Mouse (Mus musculus): ENCODE data around the gene Setd7. TPM values are rescaled to one million over a fixed set of nuclear protein-coding genes. Genes with fewer than 3 reads are reported as not detected.

Gene Setd7
- 19.2 and 38.1 TPM in 2 replicates for polyA plus RNA-seq (2012; rRNA removed; ENCODE audit: low replicate concordance)

DNA sequence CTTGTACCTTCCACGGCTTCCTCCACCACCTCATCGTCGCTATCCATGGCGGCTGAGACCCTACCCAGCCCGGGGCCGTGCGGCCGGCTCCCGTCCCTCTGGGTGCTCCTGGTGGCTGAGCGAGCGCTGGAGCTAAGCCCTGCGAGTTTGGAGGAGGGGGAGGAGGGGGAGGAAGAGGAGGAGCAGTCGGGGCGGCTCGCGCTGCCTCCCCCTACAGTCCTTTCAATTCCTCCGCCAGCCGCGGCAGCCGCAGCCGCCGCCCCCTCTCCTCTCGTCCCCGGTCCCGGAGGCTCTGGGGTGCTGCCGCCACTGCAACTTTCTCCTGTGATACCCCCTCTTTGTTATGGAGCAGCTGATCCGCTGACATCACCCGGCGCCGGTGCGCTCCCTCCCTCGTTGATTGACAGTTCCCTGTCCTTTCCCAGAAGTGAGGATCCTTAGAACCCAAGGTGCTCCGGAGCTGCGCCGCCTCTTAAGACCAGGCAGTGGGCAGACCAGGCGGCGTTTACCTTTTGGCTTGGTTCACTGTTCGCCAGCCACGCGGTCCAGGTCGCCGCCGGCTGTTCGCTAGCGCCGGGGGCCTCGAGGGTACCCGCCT, at the start of gene Setd7:
Gene Setd7 (minus strand): TSS at position 369 of the 598 bp plus-strand sequence.

DNA sequence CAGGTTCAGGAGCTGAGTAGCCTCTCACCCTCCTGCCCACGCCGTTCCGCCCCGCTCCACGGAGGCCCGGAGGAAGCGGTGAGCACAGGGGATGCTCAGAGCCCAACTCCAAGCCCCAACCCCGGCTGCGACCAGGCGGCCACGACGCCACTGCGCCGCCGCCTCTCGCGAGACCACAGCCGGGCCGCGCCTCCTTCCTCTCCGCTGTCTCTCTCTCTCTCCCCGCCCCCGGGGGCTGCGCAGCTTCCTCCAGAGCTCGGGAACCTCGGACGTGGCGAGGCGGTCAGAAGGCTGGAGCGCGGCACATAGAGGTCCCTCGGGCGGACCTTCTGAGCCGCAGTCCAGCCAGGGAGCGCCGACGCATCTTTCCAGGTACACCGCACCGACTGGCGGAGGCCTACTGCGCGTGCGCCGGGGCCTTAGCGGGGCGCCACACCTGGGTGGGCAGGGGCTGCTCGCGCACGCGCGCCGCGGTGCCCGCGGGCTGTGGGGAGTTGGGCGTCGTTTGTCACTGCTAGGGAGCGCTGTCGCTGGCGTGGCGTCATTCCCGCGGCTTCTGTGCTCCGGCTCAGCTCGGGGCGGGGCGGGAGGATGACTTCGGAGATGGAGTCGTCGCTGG, 76.8 kb downstream of the Setd7 start, which contains the start of gene Rab33b:
Gene Rab33b (plus strand): TSS at position 180 of the 619 bp plus-strand sequence.

Other genes starting within 250 kb of the Setd7 start
- gene Elf2, start 220.2 kb downstream of the Setd7 start, polyA plus RNA-seq (2012; rRNA removed; ENCODE audit: low replicate concordance): 50.0 and 53.9 TPM in 2 replicates
- 0.22 and 0.24 TPM in 2 replicates for gene Mgarp, start 164.1 kb downstream of the Setd7 start, polyA plus RNA-seq (2012; rRNA removed; ENCODE audit: low replicate concordance)
- 177 and 181 TPM in 2 replicates for gene Ndufc1, start 151.9 kb downstream of the Setd7 start, polyA plus RNA-seq (2012; rRNA removed; ENCODE audit: low replicate concordance)
- 1.7 and 4.9 TPM in 2 replicates for gene Naa15, start 145.7 kb downstream of the Setd7 start, polyA plus RNA-seq (2012; rRNA removed; ENCODE audit: low replicate concordance)
- gene Rab33b, start 77.0 kb downstream of the Setd7 start, polyA plus RNA-seq (2012; rRNA removed; ENCODE audit: low replicate concordance): 11.8 and 14.6 TPM in 2 replicates
- gene Mgst2, start 99.5 kb upstream of the Setd7 start, polyA plus RNA-seq (2012; rRNA removed; ENCODE audit: low replicate concordance): 4.0 and 4.1 TPM in 2 replicates

Measured in mammary gland, adult 2 months (tissue).